Mouse (Mus musculus): ENCODE measurements around the gene Ctbp2.

Ctbp2 gene

DNA sequence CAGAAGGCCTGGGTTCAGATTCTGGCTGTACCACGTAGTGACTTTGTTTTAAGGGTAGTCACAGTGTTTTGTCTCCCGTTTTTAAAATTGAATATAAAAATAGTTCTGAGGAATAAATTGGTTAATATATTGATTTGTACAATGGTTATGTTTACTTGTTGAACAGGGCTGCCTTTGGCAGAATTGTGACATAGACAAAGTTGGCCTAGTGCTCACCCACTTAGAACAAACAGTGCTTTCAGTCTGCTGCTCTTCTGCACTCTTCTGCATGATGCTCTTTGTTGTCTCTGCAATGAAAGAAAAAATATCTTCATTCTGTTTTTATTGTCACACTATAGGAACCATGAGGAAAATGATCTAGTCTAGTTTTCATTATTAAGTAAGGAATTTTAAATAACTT, 185.0 kb downstream of the Ctbp2 start:
- DNase-seq (ENCODE audit: low spot score in 2 of 2): no peak
